Mouse (Mus musculus) kidney, adult 11 months (tissue): Measurements from ENCODE around the gene Ten1.

Source experiments
- DNase-seq: peaks from one replicate; pipeline ENCODE4 v3.0.0; 2022

The Ten1 gene

DNA sequence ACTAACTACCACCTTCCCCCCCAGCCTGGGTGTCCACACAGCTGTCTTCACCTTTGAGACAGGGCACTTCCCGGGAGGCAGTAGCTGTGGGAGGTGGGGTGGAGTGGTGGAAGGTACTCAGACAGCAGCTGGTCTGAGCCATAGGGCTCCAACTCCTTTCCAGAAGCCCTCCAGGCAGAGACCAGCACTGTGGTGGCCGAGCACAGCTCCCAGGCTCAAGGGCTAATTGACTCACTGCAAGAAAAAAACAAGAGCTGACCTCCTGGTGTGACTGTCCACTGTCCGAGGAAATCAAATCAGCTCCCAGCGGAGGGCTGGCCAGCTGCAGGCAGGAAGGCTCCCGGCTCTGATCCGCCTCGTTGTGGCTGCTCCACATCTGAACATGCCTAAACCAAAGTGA is 41.1 kb downstream of the Ten1 start:
- no peak for DNase-seq

DNA sequence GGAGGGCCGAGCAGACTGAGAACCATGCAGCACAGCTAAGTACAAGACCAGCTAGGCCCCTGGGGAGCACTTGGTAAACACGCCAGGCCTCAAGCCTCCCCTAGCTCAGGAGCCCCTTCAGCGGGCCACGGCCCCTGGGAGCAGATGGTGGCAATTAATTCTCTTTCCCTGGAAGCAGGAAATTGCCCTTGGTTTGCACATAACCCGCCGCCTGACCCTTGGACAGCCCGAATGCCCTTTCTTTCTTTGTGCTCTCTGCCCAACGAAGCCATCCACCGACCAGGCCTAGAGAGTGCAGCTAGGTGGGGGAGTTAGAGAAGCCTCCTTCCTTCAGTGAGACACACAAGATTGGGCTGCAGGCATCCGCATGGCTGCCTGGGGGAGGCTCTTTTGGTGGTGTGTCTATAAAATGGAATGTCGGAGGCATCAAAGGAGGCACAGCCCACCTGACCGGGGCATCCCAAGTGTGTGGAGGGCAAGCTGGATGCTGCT is 43.1 kb downstream of the Ten1 start:
- peak; percentile 54 for DNase-seq

DNA sequence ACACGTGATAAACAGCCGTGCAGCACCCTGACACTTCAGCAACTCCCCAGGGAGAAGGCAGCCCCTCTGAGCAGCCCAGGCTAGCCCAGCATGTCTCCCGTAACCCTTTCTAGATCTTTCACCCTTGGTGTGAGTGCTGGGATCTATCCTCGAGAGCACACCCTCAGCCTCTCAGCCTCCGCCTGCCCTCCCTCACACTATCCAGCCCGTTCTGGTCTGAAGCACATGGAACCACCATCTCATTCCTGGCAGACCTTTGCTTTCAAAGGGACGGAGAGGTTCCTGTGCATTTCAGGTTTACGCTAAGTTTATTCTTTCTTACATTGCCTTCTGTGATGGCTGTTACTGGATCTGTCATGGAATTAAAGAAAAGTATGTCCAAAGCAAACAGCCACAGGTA is 45.9 kb downstream of the Ten1 start:
- DNase-seq, result no peak

DNA sequence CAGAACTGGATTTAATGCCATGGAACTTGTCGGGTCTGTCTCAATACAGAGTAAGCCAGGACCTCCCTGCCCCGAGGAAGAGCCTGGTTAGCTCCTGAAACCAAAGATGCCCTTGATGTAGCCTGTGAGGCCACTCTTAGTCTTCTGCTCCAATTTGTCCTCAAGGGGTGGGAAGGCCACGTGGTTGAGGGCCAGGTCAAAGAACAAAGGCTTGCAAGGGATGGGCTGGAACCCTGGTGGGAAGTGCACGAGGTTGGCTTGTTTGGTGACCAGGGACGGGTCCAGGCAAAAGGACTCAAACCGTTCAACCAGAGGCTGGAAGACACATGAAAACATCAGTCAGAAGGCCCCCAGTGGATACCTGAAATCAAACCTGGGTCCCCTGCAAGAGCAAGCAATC is 47.0 kb downstream of the Ten1 start:
- DNase-seq, result peak; percentile 78

DNA sequence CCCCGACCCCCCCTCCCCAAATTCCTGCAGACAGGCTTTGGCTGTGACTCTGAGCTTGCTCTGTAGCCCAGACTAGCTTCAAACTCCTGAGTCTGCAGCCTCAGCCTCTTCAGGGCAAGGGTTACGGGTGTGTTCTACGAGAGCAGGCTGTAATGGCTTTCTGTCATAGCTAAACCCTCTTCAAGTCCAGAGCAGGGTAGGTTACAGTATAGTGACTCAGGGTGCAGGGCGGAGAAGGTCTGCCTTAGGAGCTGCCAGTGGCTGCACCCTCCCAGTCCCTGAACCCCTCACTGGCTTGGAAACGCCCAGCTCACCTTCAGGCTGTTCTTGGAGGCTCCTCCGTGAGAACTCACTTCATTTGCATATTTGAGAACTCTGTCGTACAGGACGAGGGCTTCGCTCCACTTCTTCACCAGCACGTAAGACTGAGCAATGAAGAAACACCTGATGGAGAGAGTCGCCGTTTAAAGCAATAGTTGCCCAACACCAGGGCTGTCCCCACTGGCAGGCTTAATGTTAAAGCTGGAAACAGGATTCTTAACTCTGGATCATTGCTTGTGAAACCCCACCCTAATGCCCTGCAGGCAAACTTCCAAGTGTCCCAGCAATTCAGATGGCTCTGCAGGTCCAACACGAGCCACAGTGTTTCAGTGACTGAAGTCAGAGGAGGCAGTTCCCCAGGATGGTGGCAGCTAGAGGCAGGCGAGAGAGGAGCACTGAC is 49.0 kb downstream of the Ten1 start:
- DNase-seq, result peak; percentile 63

DNA sequence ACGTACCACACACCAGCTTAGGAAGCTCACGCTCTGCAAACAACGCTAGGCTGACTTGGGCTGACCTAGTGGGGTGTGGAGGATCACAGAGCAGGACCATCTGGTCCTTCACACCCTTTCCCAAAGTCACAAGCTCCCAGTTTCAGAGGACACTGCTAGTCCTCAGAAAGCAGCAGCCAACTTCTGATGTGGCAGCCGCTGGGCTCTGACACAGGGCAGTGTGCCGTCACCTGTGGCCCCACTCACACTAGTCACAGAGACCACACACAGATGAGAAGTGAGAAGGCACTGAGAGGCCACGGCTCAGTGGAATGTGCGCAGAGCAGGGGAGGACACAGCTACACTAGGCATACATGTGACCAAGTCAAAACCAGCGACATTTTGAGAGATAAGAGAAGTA is 52.2 kb downstream of the Ten1 start:
- no peak for DNase-seq

DNA sequence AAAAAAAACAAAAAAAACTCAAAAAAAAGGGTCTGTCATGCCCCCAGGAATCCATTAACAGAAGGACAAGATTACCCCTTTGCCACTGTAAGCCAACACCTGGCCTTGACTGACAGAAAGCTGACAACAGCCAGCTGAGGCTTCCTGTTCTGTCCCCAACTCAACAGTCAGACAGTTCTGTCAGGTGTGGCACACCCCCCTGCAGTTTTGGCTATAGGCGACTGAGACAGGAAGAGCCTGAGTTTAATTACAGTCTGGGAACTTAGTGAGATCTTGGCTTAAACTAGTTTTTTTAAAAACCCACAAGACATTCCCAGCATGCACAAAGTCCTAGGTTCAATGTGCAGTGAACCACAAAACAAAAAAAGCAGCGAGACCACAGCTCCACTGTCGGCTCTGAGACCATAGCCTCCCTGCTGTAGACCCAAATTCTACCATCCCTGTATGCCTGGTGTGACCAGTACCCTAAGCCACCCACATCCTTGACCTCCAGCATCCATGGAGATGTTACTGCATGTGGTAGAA is 54.5 kb downstream of the Ten1 start:
- DNase-seq, result peak; percentile 55

DNA sequence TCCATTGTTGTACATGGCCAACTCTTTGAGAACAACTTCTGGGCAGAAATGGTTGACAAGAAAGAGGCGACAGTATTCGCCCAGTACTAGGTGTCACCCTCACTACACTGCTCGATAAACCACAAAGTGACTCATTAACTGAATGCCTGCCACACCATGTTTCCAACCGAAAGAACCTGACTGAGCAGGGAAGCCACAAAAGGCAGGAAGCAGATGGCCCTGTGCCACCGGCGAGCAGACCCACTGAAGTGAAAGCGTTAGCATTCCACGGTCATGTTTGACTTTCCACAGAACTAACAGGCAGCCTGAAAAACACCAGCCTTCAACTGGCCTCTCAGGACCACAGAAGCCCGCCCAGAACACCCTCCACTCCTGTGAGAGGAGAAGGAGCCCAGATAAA is 56.0 kb downstream of the Ten1 start:
- DNase-seq, result peak; percentile 79

DNA sequence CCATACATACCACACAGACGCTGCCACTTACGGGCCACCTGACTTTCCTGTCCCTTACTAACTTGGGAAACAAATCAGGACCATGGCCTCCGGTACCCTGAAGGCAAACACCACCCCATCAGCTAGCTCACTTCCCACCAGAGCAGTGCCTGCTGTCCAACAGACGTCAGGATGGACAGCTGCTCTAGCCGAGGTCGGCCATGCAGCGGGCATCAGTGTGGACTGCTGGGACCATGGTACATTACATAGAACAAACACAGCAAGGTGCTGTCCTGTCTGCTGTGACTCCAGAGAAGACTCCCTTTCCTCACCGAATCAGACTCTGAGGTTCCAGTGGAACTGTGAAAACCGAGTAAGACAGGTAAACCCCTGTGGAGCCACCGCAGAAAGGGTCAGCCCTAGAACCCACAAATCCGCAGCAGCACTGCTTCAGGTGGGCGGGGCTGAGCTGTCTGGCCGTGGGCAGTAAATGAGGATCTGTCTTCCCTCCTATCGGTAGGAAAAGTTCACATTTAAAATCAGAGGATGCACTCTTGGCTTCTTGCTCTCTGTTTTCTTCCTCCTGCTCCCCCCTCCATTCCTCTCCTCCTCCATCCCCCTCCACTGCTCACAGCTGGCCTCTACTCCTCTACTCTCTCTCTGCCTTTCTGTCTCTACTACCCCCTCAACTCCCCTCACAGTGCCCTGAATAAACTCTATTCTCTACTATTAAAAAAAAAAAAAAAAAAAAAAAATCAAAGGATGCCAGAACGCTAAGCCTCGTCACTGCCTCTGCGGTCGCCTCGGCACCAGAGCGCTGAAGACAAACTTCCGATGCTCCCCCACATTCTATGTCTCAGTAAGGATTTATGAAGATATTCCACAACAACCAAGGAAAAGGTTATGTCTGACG is 56.7 kb downstream of the Ten1 start:
- no peak for DNase-seq

DNA sequence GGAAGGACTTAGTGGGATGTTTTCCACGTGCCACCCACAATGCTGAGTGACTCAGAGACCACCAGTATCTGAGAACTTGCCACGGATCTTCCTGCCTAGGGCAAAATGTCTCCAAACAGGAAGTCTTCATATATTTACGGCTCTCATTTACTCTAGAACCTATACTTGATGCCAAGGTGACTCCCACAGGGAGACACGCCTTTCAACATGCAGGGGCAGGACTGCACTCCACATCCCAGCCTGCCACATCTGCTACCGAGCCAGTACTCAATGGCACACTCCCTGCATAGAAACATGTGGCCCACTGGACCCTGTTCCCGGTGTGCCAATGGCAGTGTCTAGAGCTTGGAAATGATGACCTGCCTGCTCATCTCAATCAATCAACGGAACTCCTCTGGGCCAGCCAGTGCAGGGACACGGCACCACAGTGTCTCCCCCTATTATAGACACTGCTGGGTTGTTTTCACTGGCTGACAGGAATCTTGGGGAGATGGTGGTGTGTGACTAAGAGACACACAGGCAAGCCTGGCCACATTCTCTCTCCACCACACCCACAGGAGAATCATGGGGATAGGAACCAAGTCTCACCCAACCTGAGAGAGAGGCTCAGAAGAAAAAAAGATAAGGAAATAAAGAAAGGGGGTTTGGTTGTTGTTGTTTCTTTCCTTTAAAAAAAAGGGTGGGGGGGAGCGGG is 57.5 kb downstream of the Ten1 start:
- no peak for DNase-seq

DNA sequence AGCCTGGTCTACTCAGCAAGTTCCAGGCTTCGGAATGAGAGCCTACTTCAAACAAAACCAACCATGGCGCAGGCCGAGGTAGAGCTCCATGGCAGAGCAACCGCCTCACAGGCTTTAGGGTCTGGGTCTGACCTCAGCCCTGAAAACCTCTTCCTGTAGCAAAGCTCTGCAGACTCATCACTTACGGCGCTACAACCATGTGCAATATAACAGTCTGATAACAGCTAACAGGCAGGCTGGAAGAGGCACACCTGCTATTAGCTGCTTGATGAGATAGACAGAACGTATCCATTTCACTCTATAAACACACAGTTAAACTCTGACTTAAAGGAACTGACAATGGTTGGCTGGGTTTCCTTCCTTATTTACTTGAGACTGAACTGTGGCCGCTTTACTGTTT is 60.8 kb downstream of the Ten1 start:
- no peak for DNase-seq

DNA sequence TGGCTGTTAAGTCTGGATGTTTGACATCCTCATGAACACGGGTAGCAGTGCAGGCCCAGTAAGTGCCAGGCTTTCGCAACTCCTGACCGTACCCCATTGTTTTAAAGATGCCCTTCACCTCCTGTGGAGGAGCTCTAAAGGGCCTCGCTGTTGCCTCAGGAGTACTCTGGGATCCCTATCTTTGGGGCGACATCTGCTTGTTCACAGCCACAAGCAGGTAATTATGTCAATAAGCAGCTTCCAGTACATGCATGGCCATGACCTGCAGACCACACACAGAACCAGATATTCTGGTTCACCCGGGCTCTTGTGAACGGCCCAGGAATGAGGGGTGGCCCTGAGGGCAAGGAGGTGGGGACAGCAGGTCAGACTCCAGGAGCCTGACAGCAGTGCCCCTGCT is 61.6 kb downstream of the Ten1 start:
- DNase-seq, result no peak
